Mouse (Mus musculus) spleen, adult 2 months (tissue): ENCODE measurements around the gene Enpp7. TPM values are rescaled to one million over a fixed set of nuclear protein-coding genes. Genes with fewer than 3 reads are reported as not detected.
A peak's percentile ranks its signal among the peaks of the same experiment; 100 is the strongest.

ENCODE experiments used
- DNase-seq, 2 experiments: peaks; one replicate each; pipeline versions ENCODE4 v3.0.0 to v3.0.0-alpha.2; 2012 to 2021; ENCODE audit warnings: low spot score in 2 of 2, low read depth in 1 of 2
- H3K27ac ChIP-seq: fragments of 200-500 bp; 2 replicates; pipeline ENCODE4 v1.5.1; 2012; ENCODE audit warnings: low read length, inconsistent platforms; ENCODE audit not compliant: insufficient read depth
- H3K27me3 ChIP-seq: fragments of 200-500 bp; 2 replicates; pipeline ENCODE4 v1.6.1; 2012; ENCODE audit warnings: mild to moderate bottlenecking, moderate library complexity, low read length, inconsistent platforms; ENCODE audit not compliant: control insufficient read depth, insufficient read depth
- H3K36me3 ChIP-seq: fragments of 200-500 bp; 2 replicates; pipeline ENCODE4 v1.6.1; 2012; ENCODE audit warnings: mild to moderate bottlenecking, low read length, inconsistent platforms; ENCODE audit not compliant: control insufficient read depth, insufficient read depth
- H3K4me1 ChIP-seq: fragments of 200-500 bp; 2 replicates; pipeline ENCODE4 v1.6.1; 2011; ENCODE audit warnings: inconsistent platforms; ENCODE audit not compliant: control insufficient read depth, insufficient read depth, insufficient read length
- H3K4me3 ChIP-seq: fragments of 200-500 bp; 2 replicates; pipeline ENCODE4 v1.5.1; 2011; ENCODE audit warnings: mild to moderate bottlenecking, inconsistent platforms; ENCODE audit not compliant: insufficient read depth, insufficient read length; ENCODE audit errors: extremely low read depth
- CTCF ChIP-seq: fragments of 200-500 bp; IDR thresholded peaks from 2 replicates; pipeline ENCODE4 v1.5.1; 2011; ENCODE audit warnings: mild to moderate bottlenecking, inconsistent platforms; ENCODE audit not compliant: insufficient read depth, insufficient read length, insufficient replicate concordance; ENCODE audit errors: extremely low read depth
- POLR2A ChIP-seq: fragments of 200-500 bp; IDR thresholded peaks from 2 replicates; pipeline ENCODE4 v1.6.1; 2011; ENCODE audit warnings: low read depth, low read length, inconsistent platforms
- WGBS: fragments of 180-500 bp; shearing (Covaris S2); methylation state at CpG from one replicate; pipeline ENCODE4 v1.1.7; 2018; 5-methylcytosine and 5-hydroxymethylcytosine counted together
- polyA plus RNA-seq: library from polyadenylated mRNA; depleted of rRNA; stranded (reverse); fragments of >200 nt; gene quantifications from 2 replicates; pipeline ENCODE4 v1.2.3, GENCODE M21; 2012; rRNA removed

Gene Enpp7
- polyA plus RNA-seq, 1 experiment = not detected

GRCm38 (mm10) chr11:119041750-119042465 is 53.9 kb downstream of the Enpp7 start:
- no peak for TF ChIP-seq POLR2A
- TF ChIP-seq CTCF = no peak
- peaks cover 43% of the 10 kb centered on the region for H3K27me3 ChIP-seq
- peaks cover 30% of the 10 kb centered on the region for H3K4me1 ChIP-seq
- 4% methylated on average over 31 of the region's 31 CpGs for WGBS
- no peak for DNase-seq
- H3K36me3 ChIP-seq = peaks cover 8% of the 10 kb centered on the region; the same call in 1 of the 2 replicates
- H3K4me3 ChIP-seq = peak overlapping the region; percentile 63; the same call in 1 of the 2 replicates
- no peak overlapping the region for H3K27ac ChIP-seq

Other genes with a start within 250 kb of the Enpp7 start
- gene Rbfox3, start 76.6 kb upstream of the Enpp7 start, polyA plus RNA-seq = 0.48 and 0.51 TPM in 2 replicates
- 1.8 and 2.1 TPM in 2 replicates for gene Cbx2, start 34.8 kb downstream of the Enpp7 start, polyA plus RNA-seq
- gene Cbx8, start 52.8 kb downstream of the Enpp7 start, polyA plus RNA-seq = 4.5 and 5.6 TPM in 2 replicates
- gene Cbx4, start 98.0 kb downstream of the Enpp7 start, polyA plus RNA-seq = 17.2 and 23.5 TPM in 2 replicates
- gene Tbc1d16, start 240.3 kb downstream of the Enpp7 start, polyA plus RNA-seq = 3.9 and 4.6 TPM in 2 replicates
- gene Ccdc40, start 240.4 kb downstream of the Enpp7 start, polyA plus RNA-seq = 0.47 TPM in 2 replicates